Mouse (Mus musculus) liver, postnatal 0 days (tissue): ENCODE data around the gene Slc25a38.

ENCODE experiments used
- CTCF ChIP-seq: sonication (generic); IDR thresholded peaks from 2 replicates; pipeline ENCODE4 v1.5.1; 2016; ENCODE audit warnings: antibody characterized with exemption, low read depth
- EP300 ChIP-seq: IDR thresholded peaks from 2 replicates; pipeline ENCODE4 v1.6.1; 2016; ENCODE audit warnings: antibody characterized with exemption, low read depth, mild to moderate bottlenecking

GRCm38 (mm10) chr9:120131784-120132288 lies 21.7 kb downstream of the Slc25a38 start:
- TF ChIP-seq EP300 (no peak), CTCF (no peak)
